Mouse (Mus musculus) embryonic facial prominence, embryonic 12.5 days (tissue): ENCODE measurements around the gene Adh4. TPM values are rescaled to one million over a fixed set of nuclear protein-coding genes. Genes with fewer than 3 reads are reported as not detected.
"Not testable (repeated sequence)": the region's sequence is repeated elsewhere in the genome, so short reads cannot be mapped to it uniquely, and the experiment has no call there.

Experiments used
- ATAC-seq: fragments of 200-750 bp; cut with Nextera tagmentation; 2 replicates; pipeline ENCODE4 v1.8.0; 2017; ENCODE audit not compliant: insufficient number of reproducible peaks, insufficient read depth, low FRiP score, low TSS enrichment
- H3K27ac ChIP-seq: fragments of 300-500 bp; sonication (generic); 2 replicates; pipeline ENCODE4 v1.5.1; 2016; ENCODE audit warnings: mild to moderate bottlenecking
- H3K27me3 ChIP-seq: fragments of 300-500 bp; sonication (generic); 2 replicates; pipeline ENCODE4 v1.6.1; 2016; ENCODE audit warnings: mild to moderate bottlenecking, moderate library complexity
- H3K36me3 ChIP-seq: fragments of 300-500 bp; sonication (generic); 2 replicates; pipeline ENCODE4 v1.6.1; 2016; ENCODE audit warnings: mild to moderate bottlenecking
- H3K4me1 ChIP-seq: fragments of 300-500 bp; sonication (generic); 2 replicates; pipeline ENCODE4 v1.6.1; 2016
- H3K4me2 ChIP-seq: fragments of 300-500 bp; sonication (generic); replicated peaks from 2 replicates; pipeline ENCODE4 v1.6.1; 2016; ENCODE audit warnings: mild to moderate bottlenecking, moderate library complexity
- H3K4me3 ChIP-seq: fragments of 300-500 bp; sonication (generic); 2 replicates; pipeline ENCODE4 v1.5.1; 2016; ENCODE audit warnings: mild to moderate bottlenecking
- H3K9ac ChIP-seq: fragments of 300-500 bp; sonication (generic); 2 replicates; pipeline ENCODE4 v1.6.1; 2016; ENCODE audit warnings: mild to moderate bottlenecking, moderate library complexity
- H3K9me3 ChIP-seq: fragments of 300-500 bp; sonication (generic); 2 replicates; pipeline ENCODE4 v1.6.1; 2016; ENCODE audit warnings: mild to moderate bottlenecking, moderate library complexity
- WGBS: fragments of 180-500 bp; shearing (Covaris S2); methylation state at CpG from one replicate; pipeline ENCODE4 v1.1.7; 2016; 5-methylcytosine and 5-hydroxymethylcytosine counted together
- polyA plus RNA-seq: library from polyadenylated mRNA; unstranded; fragments of >200 nt; fragmentation: Nextera tagmentation; extraction: Ambion mirVana; gene quantifications from 2 replicates; pipeline ENCODE4 v1.2.1, GENCODE M21; 2016

Adh4 gene
- polyA plus RNA-seq = not detected in 2 replicates

DNA sequence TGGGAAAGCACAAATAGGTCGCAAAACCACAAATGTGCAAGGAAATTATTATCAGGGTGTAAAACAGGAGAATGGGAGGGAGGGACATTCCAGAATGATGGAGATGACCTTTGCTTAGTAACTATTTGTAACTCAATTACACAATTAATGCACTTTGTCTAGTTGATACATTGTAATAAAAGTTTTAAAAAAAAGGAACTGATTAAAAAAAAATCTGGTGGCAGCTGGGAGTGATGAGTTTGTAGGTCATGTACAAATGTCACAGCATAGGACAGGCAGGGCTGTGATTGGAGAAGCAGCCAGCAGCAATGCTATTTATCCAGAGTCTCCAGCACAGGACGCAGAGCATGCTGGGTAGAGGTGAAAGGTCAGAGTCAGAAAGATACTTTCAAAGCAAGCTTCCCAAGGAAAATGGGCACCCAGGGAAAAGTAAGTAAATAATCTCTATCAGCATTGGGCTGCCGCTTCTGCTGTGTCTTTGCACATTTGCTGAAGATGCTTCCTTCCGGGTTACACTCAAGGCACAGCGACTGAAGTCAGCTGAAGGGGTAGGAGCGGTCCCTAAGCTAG, at the start of gene Adh4:
TSS of gene Adh4 (plus strand) at position 346 of the 570 bp plus-strand sequence.
- Histone ChIP-seq H3K27me3 (no peaks in the 10 kb centered on the region), H3K4me3 (no peak within 1 kb of the TSS), H3K4me1 (no peaks in the 10 kb centered on the region), H3K9me3 (no peaks in the 10 kb centered on the region), H3K9ac (no peak within 1 kb of the TSS), H3K27ac (no peak within 1 kb of the TSS), H3K4me2 (no peak within 1 kb of the TSS), H3K36me3 (no peaks in the 10 kb centered on the region)
- ATAC-seq = no peak
- whole genome bisulfite sequencing = 73% methylated on average over 6 of the region's 6 CpGs

DNA sequence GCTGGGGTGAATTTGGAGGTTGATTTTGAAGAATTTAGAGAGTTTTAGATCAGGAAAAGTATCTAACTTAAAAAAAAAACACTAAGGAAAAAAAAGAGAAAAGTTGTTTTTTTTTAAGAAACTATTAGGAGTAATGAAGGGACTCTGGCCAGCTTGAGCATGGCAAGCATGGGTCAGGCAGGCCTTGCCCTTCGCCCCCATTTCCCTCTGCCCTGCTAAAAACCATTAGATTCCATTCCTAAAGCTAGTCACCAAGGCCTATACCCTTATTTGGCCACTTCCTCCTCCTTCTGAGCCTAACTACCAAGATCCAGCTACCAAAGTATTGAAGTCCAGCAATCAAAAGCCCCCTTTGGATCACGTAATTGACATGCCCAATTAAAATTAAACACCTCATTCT, 49.1 kb upstream of the Adh4 start:
- H3K4me1 ChIP-seq = no peaks in the 10 kb centered on the region
- H3K27me3 ChIP-seq = no peaks in the 10 kb centered on the region
- H3K27ac ChIP-seq = no peak overlapping the region
- WGBS = 74% methylated on average over 2 of the region's 2 CpGs
- H3K36me3 ChIP-seq = no peaks in the 10 kb centered on the region
- no peak overlapping the region for H3K9ac ChIP-seq
- H3K4me2 ChIP-seq = no peak overlapping the region
- ATAC-seq = no peak
- H3K4me3 ChIP-seq = no peak overlapping the region
- H3K9me3 ChIP-seq = no peaks in the 10 kb centered on the region

DNA sequence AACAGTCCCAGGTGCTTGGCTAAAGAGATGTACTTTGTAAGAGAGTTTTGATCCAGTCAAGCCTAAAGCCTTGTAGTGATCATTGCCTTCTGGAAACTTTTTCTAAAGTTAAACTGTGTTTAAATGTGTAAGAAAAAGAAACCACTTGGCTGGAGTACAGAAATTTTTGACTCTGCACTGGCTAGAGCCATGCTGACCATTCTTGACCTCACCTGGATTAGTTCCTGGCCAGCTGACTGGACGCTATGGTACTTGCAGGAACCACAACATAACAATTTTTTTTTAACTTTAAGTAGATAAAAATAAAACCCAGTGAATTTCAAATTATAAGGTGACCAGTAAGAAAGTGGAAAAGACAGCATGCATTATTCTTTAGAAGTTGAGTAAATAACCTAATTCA, 45.7 kb upstream of the Adh4 start:
- no peak for ATAC-seq

DNA sequence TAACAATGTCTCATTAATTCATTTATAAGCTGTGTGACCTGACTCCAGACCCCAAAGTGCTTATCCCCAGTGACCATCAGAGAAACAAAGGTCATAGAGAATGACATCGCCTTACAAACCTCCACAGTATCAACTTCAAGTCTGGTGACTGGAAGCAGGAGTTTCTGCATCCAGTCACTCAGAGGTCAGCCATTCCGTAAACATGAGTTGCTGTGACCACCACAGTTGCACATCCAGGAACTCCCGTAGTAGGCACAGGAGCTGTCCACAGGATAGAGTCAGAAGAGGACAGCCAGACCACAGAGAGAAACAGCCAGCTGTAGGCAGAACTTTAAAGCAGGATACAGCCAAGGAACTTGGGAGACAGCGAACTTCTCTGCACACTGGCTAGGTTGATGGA, 45.0 kb upstream of the Adh4 start:
- H3K27me3 ChIP-seq, H3K4me1 ChIP-seq, H3K36me3 ChIP-seq, H3K27ac ChIP-seq, ATAC-seq, H3K9me3 ChIP-seq, H3K4me3 ChIP-seq, H3K4me2 ChIP-seq, H3K9ac ChIP-seq: not testable (repeated sequence)
- WGBS = 63% methylated on average over 4 of the region's 4 CpGs

More for the DNA sequence above, 45.7 kb upstream of the Adh4 start:
- no peak overlapping the region for H3K4me2 ChIP-seq
- no peaks in the 10 kb centered on the region for H3K36me3 ChIP-seq
- no peak overlapping the region for H3K4me3 ChIP-seq
- 86% methylated on average over 1 of the region's 1 CpGs for WGBS
- H3K9ac ChIP-seq = no peak overlapping the region
- no peak overlapping the region for H3K27ac ChIP-seq
- H3K27me3 ChIP-seq = no peaks in the 10 kb centered on the region
- H3K9me3 ChIP-seq = no peaks in the 10 kb centered on the region
- no peaks in the 10 kb centered on the region for H3K4me1 ChIP-seq

DNA sequence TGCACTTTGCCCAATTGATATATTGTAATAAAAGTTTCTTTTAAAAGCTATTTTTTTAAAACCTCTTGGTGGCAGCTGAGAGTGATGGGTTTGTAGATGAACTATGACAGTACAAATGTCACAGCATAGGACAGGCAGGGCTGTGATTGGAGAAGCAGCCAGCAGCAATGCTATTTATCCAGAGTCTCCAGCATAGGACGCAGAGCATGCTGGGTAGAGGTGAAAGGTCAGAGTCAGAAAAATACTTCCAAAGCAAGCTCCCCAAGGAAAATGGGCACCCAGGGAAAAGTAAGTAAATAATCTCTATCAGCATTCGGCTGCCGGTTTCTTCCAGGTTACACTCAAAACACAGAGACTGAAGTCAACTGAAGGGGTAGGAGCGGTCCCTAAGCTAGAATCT, 41.3 kb upstream of the Adh4 start:
- no peaks in the 10 kb centered on the region for H3K4me1 ChIP-seq
- no peaks in the 10 kb centered on the region for H3K9me3 ChIP-seq
- H3K36me3 ChIP-seq = no peaks in the 10 kb centered on the region
- H3K27ac ChIP-seq = no peak overlapping the region
- no peak overlapping the region for H3K9ac ChIP-seq
- no peak for ATAC-seq
- H3K4me2 ChIP-seq = no peak overlapping the region
- WGBS = 65% methylated on average over 4 of the region's 4 CpGs
- H3K4me3 ChIP-seq = no peak overlapping the region
- no peaks in the 10 kb centered on the region for H3K27me3 ChIP-seq

DNA sequence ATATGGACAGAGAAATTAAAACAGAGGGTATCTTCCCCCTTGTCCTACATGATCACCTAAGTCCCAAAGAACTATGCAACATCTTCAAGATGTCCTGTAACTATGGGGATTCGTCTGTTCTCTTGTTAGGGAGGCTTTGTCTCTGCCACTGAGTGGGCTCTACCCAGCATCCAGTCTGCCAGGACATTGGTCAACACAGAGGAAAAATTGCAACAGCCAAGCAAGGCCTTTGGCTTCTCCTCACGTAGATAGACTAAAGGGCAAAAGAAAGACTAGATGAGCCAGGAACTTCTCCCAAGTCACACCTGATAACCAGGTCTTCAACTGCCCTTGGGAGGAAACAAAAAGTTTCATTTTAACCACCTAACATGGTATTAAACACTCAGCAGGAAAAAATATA, 40.1 kb upstream of the Adh4 start:
- Histone ChIP-seq H3K4me3 (no peak overlapping the region), H3K9me3 (no peaks in the 10 kb centered on the region), H3K36me3 (no peaks in the 10 kb centered on the region), H3K27me3 (no peaks in the 10 kb centered on the region), H3K4me2 (no peak overlapping the region), H3K4me1 (no peaks in the 10 kb centered on the region), H3K9ac (no peak overlapping the region), H3K27ac (no peak overlapping the region)
- WGBS = 71% methylated on average over 2 of the region's 2 CpGs
- no peak for ATAC-seq

DNA sequence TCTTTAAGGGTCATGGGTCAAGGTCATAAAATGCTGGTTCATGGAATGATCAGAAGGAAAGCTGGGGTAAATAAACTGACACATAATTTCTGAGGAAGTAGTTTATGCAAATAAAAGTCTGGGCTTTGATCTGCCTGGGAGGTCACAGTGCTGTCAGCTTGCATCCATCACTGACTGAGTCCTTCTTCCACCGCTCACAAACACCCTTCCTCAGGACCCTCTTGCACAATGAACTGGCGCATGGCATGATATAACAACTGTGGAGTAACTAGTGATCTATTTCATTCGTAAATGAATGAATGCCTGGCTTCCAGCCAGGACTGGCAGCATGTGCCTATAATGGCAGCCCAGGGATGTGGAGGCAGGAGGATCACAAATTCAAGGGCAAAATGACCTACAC, 34.1 kb upstream of the Adh4 start:
- Histone ChIP-seq H3K4me1 (no peaks in the 10 kb centered on the region), H3K4me2 (no peak overlapping the region), H3K9ac (no peak overlapping the region), H3K27me3 (no peaks in the 10 kb centered on the region), H3K27ac (no peak overlapping the region), H3K36me3 (no peaks in the 10 kb centered on the region), H3K9me3 (no peaks in the 10 kb centered on the region), H3K4me3 (no peak overlapping the region)
- no peak for ATAC-seq
- WGBS = 42% methylated on average over 3 of the region's 3 CpGs

DNA sequence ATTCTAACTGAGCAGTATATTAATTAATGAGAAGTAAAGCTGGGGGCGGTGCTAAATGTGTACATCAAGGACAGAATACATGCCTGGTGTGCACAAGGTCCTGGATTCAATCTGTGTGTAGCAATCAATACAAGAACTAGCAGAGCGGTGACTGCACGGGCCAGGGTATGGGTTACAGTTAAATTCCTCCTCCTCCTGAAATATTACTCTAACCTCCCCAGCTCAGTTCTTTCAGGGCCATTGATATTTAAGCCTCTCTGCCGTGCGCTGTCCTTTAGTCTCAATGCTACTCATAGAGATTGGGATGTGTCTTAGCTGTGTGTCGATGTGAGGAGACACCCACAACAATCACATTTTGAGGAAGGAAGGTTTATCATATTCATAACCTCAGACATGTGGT, 28.1 kb upstream of the Adh4 start:
- no peak overlapping the region for H3K27ac ChIP-seq
- no peak overlapping the region for H3K4me3 ChIP-seq
- no peaks in the 10 kb centered on the region for H3K4me1 ChIP-seq
- no peaks in the 10 kb centered on the region for H3K36me3 ChIP-seq
- ATAC-seq = no peak
- no peaks in the 10 kb centered on the region for H3K27me3 ChIP-seq
- no peak overlapping the region for H3K4me2 ChIP-seq
- no peak overlapping the region for H3K9ac ChIP-seq
- 75% methylated on average over 6 of the region's 6 CpGs for WGBS
- H3K9me3 ChIP-seq = no peaks in the 10 kb centered on the region

DNA sequence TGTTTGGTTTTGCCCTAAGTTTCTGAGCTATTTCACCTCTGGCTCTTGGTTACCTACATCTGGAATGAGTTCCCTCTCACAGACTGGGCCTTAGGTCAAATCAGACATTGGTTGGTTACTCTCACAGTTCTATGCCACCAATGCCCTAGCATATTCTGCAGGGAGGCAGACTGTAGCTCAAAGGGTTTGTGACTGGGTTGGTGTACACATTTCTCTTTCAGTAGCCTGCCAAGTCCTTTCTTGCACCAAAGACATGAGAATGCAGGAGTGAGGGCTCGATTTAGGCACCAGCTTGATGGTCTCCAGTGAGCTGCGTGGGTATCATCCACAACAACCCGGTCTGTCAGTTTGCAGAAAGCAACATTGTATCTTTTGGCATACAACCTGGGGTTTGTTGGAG, 10.4 kb upstream of the Adh4 start:
- H3K9ac ChIP-seq = no peak overlapping the region
- no peaks in the 10 kb centered on the region for H3K27me3 ChIP-seq
- no peaks in the 10 kb centered on the region for H3K36me3 ChIP-seq
- no peak for ATAC-seq
- no peak overlapping the region for H3K4me3 ChIP-seq
- no peaks in the 10 kb centered on the region for H3K4me1 ChIP-seq
- no peak overlapping the region for H3K4me2 ChIP-seq
- H3K27ac ChIP-seq = no peak overlapping the region
- no peaks in the 10 kb centered on the region for H3K9me3 ChIP-seq
- WGBS = 74% methylated on average over 3 of the region's 3 CpGs

DNA sequence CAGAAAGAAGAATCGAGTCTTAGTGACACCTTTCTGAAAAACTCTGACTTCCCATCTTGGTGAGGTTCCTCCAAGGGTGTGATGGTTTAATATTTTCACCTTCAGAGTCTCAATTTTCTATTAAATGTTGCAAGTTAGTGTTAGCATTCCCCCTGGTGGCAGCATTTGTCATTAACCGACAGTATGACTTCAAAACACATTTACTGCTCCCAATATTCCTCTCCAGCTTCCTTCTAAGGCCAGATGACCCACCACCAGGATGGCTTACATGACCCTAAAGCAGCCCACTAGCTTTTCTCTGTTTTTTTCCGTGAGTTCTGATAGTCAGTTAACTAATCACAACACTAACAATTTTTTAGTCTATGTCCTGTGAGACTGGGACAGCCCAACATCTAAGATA, 9.9 kb upstream of the Adh4 start:
- Histone ChIP-seq H3K27ac (no peak overlapping the region), H3K27me3 (no peaks in the 10 kb centered on the region), H3K4me1 (no peaks in the 10 kb centered on the region), H3K36me3 (no peaks in the 10 kb centered on the region), H3K9me3 (no peaks in the 10 kb centered on the region), H3K9ac (no peak overlapping the region), H3K4me2 (no peak overlapping the region), H3K4me3 (no peak overlapping the region)
- 50% methylated on average over 3 of the region's 3 CpGs for WGBS
- no peak for ATAC-seq

DNA sequence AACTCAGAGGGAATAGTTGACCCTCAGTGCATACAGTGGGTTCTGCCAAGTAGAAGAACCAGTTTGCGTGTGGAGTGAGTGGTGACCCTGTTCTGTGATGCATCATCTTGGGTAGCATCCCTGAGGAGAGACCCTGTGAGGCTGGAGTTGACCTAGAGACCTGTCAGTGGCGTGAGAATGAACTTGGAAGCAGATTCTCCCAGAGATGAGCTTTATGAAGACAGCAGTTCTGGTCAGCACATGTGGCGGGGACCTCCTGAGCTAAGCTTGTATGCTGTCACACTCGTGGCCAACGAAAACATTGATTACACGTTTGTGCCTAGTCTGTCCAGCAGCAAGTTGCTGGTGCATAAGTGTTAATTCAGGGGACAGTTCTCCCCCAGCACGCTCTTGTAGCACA, 9.4 kb upstream of the Adh4 start:
- Histone ChIP-seq H3K27me3 (no peaks in the 10 kb centered on the region), H3K27ac (no peak overlapping the region), H3K4me3 (no peak overlapping the region), H3K9me3 (no peaks in the 10 kb centered on the region), H3K9ac (no peak overlapping the region), H3K4me2 (no peak overlapping the region), H3K36me3 (no peaks in the 10 kb centered on the region), H3K4me1 (no peaks in the 10 kb centered on the region)
- WGBS = 78% methylated on average over 7 of the region's 7 CpGs
- ATAC-seq = no peak

DNA sequence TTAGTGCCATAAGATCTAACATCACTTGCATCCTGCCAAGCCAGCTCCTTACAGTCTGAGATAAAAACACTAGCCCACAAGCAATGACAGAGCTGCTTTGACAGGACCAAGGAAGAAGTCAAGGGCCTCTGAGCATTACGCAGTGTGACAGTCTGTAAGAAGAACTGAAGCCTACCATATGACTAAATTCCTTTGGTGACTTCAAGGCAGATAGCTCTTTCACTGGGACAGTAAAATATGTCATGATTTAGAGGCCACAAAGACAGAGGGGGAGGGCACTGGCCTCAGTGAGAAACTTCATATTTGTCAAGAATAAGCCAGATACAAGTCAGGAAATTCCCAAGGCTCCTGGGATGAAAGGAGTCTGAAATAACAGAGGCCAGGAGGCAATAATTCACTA, 7.3 kb upstream of the Adh4 start:
- Histone ChIP-seq H3K4me3 (no peak overlapping the region), H3K36me3 (no peaks in the 10 kb centered on the region), H3K27ac (no peak overlapping the region), H3K9me3 (no peaks in the 10 kb centered on the region), H3K4me2 (no peak overlapping the region), H3K4me1 (no peaks in the 10 kb centered on the region), H3K27me3 (no peaks in the 10 kb centered on the region), H3K9ac (no peak overlapping the region)
- 95% methylated on average over 1 of the region's 1 CpGs for WGBS
- ATAC-seq = no peak

DNA sequence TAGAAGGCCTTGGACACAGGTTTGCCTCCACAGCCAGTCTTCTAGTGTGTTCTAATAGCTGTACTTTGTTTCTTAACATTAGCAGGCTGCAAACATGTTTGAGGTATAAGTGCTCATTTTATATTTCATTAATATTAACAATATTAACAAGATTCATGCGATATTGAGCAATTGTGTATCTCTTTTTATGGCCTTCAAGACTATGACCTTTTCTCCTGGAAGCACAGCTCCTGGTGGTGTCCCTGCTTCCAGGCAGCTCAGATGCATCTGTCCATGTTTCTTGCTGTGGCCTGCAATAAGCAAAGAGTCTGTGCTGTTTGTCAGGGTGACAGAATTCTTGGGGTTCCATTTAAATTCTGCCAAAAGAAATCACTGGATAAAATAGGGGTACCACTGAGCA, 5.7 kb upstream of the Adh4 start:
- Histone ChIP-seq H3K27me3 (no peaks in the 10 kb centered on the region), H3K36me3 (no peaks in the 10 kb centered on the region), H3K4me1 (no peaks in the 10 kb centered on the region), H3K9me3 (no peaks in the 10 kb centered on the region), H3K27ac (no peak overlapping the region), H3K4me2 (no peak overlapping the region), H3K4me3 (no peak overlapping the region), H3K9ac (no peak overlapping the region)
- WGBS = 91% methylated on average over 1 of the region's 1 CpGs
- no peak for ATAC-seq
